ENCODE assay signal across 24 mouse cellular contexts in the genomic region with DNA sequence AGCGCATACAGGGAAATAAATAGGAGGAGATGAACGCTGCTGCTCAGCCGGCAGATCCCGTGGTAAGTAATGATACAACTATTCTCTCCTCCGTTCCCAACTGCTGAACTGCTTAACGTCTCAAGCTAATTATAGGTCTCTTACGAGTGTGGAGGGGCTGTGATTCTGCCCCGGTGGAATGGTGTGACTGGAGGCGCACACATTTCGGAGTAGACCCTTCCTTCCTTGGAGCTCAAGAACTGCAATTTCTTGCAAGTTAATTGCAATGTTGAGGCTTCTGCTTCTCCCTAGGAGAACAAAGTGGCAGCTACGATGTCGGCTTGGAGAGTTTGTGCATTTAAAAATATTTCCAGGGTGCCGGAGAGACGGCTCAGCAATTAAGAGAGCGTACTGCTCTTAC. TPM values are rescaled to one million over a fixed set of nuclear protein-coding genes. Genes with fewer than 3 reads are reported as not detected.
A peak's percentile ranks its signal among the peaks of the same experiment; 100 is the strongest.
DNase-seq lines count a peak whose midpoint lies in the region; ATAC-seq and TF ChIP-seq lines count a peak whose summit lies in the region.
"Had no signal": no experiment of that assay in that cellular context is flagged by ENCODE, and none has a peak within 500 bp of the region (broad histone marks: within the 10 kb centered on the region; RNA-seq: fewer than 3 reads in every experiment).

No protein-coding gene starts in this region.

- no peaks in the 10 kb centered on the region for H3K9me3 ChIP-seq in heart, embryonic 12.5 days (replicated peaks)
- H3K9me3 ChIP-seq in kidney, embryonic 14.5 days (ENCODE audit: control insufficient read depth, low read length): no peaks in the 10 kb centered on the region
- H3K9me3 ChIP-seq: forebrain, embryonic 13.5 days; hindbrain, embryonic 10.5 days; midbrain, embryonic 10.5 days had no signal

- no peak for TF ChIP-seq POLR2A in cortical plate, adult 2 months (IDR thresholded peaks at IDR 0.05; ENCODE audit: extremely low read depth, insufficient read depth, low read length)
- TF ChIP-seq POLR2A in olfactory bulb, adult 2 months (IDR thresholded peaks at IDR 0.05; ENCODE audit: insufficient read depth, low read depth, low read length): no peak

- H3K27ac ChIP-seq in heart, embryonic 12.5 days (ENCODE audit: poor library complexity, severe bottlenecking): no peak overlapping the region
- H3K27ac ChIP-seq in left cerebral cortex, adult 2 months: 0 out of 2 replicates have a peak overlapping the region, but pooled peaks have one; percentile 24
- no peak overlapping the region for H3K27ac ChIP-seq in cortical plate, adult 2 months (ENCODE audit: insufficient read depth, low read length)
- H3K27ac ChIP-seq in olfactory bulb, adult 2 months (ENCODE audit: insufficient read depth, low read depth, low read length): peak overlapping the region; percentile 100
- H3K27ac ChIP-seq in kidney, embryonic 14.5 days (ENCODE audit: low read depth, low read length): no peak overlapping the region
- H3K27ac ChIP-seq: forebrain, embryonic 13.5 days; gastrocnemius, adult 2 months; hindbrain, embryonic 10.5 days; hindbrain, postnatal 0 days; kidney, postnatal 0 days; liver, embryonic 14.5 days; macrophage; midbrain, embryonic 10.5 days had no signal

- intact Hi-C loops in left cerebral cortex, adult 2 months (cut with DNase I): no loop called here
- intact Hi-C loops in left cerebral cortex, postnatal 36 days (cut with DNase I): no loop called here

- H3K36me3 ChIP-seq in heart, embryonic 12.5 days: no peaks in the 10 kb centered on the region
- no peaks in the 10 kb centered on the region for H3K36me3 ChIP-seq in kidney, embryonic 14.5 days (ENCODE audit: control insufficient read depth, insufficient read depth, low read length)
- H3K36me3 ChIP-seq: hindbrain, embryonic 10.5 days; midbrain, embryonic 10.5 days had no signal

- H3K4me2 ChIP-seq in heart, embryonic 12.5 days: peak overlapping the region; percentile 44
- no peak overlapping the region for H3K4me2 ChIP-seq in kidney, embryonic 14.5 days (replicated peaks; ENCODE audit: low read depth, low read length)
- H3K4me2 ChIP-seq: forebrain, embryonic 13.5 days had no signal

- no peak for TF ChIP-seq CTCF in left cerebral cortex, adult 2 months (IDR thresholded peaks at IDR 0.05)
- no peak for TF ChIP-seq CTCF in cortical plate, adult 2 months (IDR thresholded peaks at IDR 0.05; ENCODE audit: extremely low read depth, insufficient read depth, low read length)
- TF ChIP-seq CTCF in olfactory bulb, adult 2 months (IDR thresholded peaks at IDR 0.05; ENCODE audit: insufficient read depth, low read depth, low read length): no peak

- DNase-seq in heart, adult 18-20 months: no peak
- DNase-seq in left cerebral cortex, adult 2 months (ENCODE audit: extremely low spot score in 1 of 2, low spot score in 2 of 2): peak in 1 of 2 experiments; percentile 21
- DNase-seq in left cerebral cortex, postnatal 36 days (ENCODE audit: low spot score in 2 of 2): no peak
- DNase-seq: adrenal gland, postnatal 36 days; cerebellum, adult 2 months; cerebellum, postnatal 36 days; gastrocnemius, adult 2 months; layer of hippocampus, postnatal 36 days; spleen, adult 18-20 months; thymus, adult 18-20 months had no signal

- 0 out of 2 replicates have a peak, but pooled peaks cover 6% of the 10 kb centered on the region for H3K27me3 ChIP-seq in heart, embryonic 12.5 days (replicated peaks)
- 0 out of 2 replicates have a peak, but pooled peaks cover 3% of the 10 kb centered on the region for H3K27me3 ChIP-seq in kidney, embryonic 14.5 days (ENCODE audit: control insufficient read depth, insufficient read depth, low read length)
- H3K27me3 ChIP-seq: forebrain, embryonic 13.5 days had no signal

- no peak for ATAC-seq in heart, embryonic 12.5 days (ENCODE audit: insufficient number of reproducible peaks, low FRiP score)
- ATAC-seq in kidney, embryonic 14.5 days (ENCODE audit: low FRiP score, low TSS enrichment): no peak
- ATAC-seq: forebrain, embryonic 13.5 days; hindbrain, postnatal 0 days; intestine, postnatal 0 days had no signal

- no peak overlapping the region for H3K9ac ChIP-seq in heart, embryonic 12.5 days
- H3K9ac ChIP-seq in kidney, embryonic 14.5 days (ENCODE audit: low read depth, low read length): no peak overlapping the region
- H3K9ac ChIP-seq: forebrain, embryonic 13.5 days; liver, embryonic 14.5 days had no signal

- H3K4me1 ChIP-seq in heart, embryonic 12.5 days (replicated peaks): peaks cover 7% of the 10 kb centered on the region; the same call in 1 of the 2 replicates
- peaks cover 5% of the 10 kb centered on the region; the same call in 1 of the 2 replicates for H3K4me1 ChIP-seq in cortical plate, adult 2 months (ENCODE audit: control insufficient read depth, insufficient read depth, low read length)
- peaks cover 42% of the 10 kb centered on the region for H3K4me1 ChIP-seq in olfactory bulb, adult 2 months (ENCODE audit: control insufficient read depth, insufficient read depth, low read length)
- H3K4me1 ChIP-seq in kidney, embryonic 14.5 days (ENCODE audit: control insufficient read depth, insufficient read depth, low read length): no peaks in the 10 kb centered on the region
- H3K4me1 ChIP-seq: forebrain, embryonic 13.5 days; hindbrain, embryonic 10.5 days; midbrain, embryonic 10.5 days had no signal

- 0 out of 2 replicates have a peak overlapping the region, but pooled peaks have one; percentile 2 for H3K4me3 ChIP-seq in heart, embryonic 12.5 days
- peak overlapping the region; percentile 30; the same call in 1 of the 2 replicates for H3K4me3 ChIP-seq in left cerebral cortex, adult 2 months
- 0 out of 2 replicates have a peak overlapping the region, but pooled peaks have one; percentile 20 for H3K4me3 ChIP-seq in cortical plate, adult 2 months (ENCODE audit: insufficient read depth, low read length)
- 0 out of 2 replicates have a peak overlapping the region, but pooled peaks have one; percentile 14 for H3K4me3 ChIP-seq in olfactory bulb, adult 2 months (ENCODE audit: insufficient read depth, low read depth, low read length)
- H3K4me3 ChIP-seq in kidney, embryonic 14.5 days (ENCODE audit: low read length): no peak overlapping the region
- H3K4me3 ChIP-seq: forebrain, embryonic 13.5 days; gastrocnemius, adult 2 months; hindbrain, embryonic 10.5 days; midbrain, embryonic 10.5 days had no signal

- WGBS in heart, embryonic 12.5 days: 55% methylated on average over 15 of the region's 15 CpGs
- 23% methylated on average over 15 of the region's 15 CpGs for whole genome bisulfite sequencing in olfactory bulb, adult 2 months
- 89% methylated on average over 15 of the region's 15 CpGs for whole genome bisulfite sequencing in kidney, embryonic 14.5 days

RNA-seq across cellular contexts. Expression of gene Car12, which starts 34.9 kb away (rescaled TPM):
- 0.61 and 0.77 TPM in 2 replicates for polyA plus RNA-seq in heart, embryonic 12.5 days (2016; fragmentation: Nextera tagmentation; extraction: Ambion mirVana)
- total RNA-seq in heart, adult 18-20 months (2021): not detected
- 10 to 100 TPM; 17.4 to 19.2 TPM for total RNA-seq in left cerebral cortex, adult 2 months (2021)
- 10 to 100 TPM in 1 of 2 experiments, 1 to 10 TPM in 1; 8.7 to 15.4 TPM for total RNA-seq in left cerebral cortex, postnatal 36 days (2021)
- polyA plus RNA-seq in cortical plate, adult 2 months (2012; rRNA removed): 6.0 and 6.5 TPM in 2 replicates
- not detected in 2 replicates for polyA plus RNA-seq in olfactory bulb, adult 2 months (2012; ENCODE audit: insufficient read depth, insufficient read length, low replicate concordance, missing spikeins)
- 3.2 and 4.2 TPM in 2 replicates for polyA plus RNA-seq in kidney, embryonic 14.5 days (2014; fragmentation: Nextera tagmentation; extraction: Ambion mirVana)
- total RNA-seq: monocyte, adult 5-6 weeks had no signal

RNA-seq across cellular contexts. Expression of gene Aph1b, which starts 46.9 kb away (rescaled TPM):
- 8.8 and 9.0 TPM in 2 replicates for polyA plus RNA-seq in heart, embryonic 12.5 days (2016; fragmentation: Nextera tagmentation; extraction: Ambion mirVana)
- 1 to 10 TPM; 5.7 to 6.2 TPM for total RNA-seq in heart, adult 18-20 months (2021)
- 10 to 100 TPM; 17.0 to 22.3 TPM for total RNA-seq in left cerebral cortex, adult 2 months (2021)
- total RNA-seq in left cerebral cortex, postnatal 36 days (2021): 10 to 100 TPM; 19.5 to 19.6 TPM
- 12.3 and 12.9 TPM in 2 replicates for polyA plus RNA-seq in cortical plate, adult 2 months (2012; rRNA removed)
- polyA plus RNA-seq in olfactory bulb, adult 2 months (2012; ENCODE audit: insufficient read depth, insufficient read length, low replicate concordance, missing spikeins): not detected in 2 replicates
- 6.0 and 13.8 TPM in 2 replicates for polyA plus RNA-seq in kidney, embryonic 14.5 days (2014; fragmentation: Nextera tagmentation; extraction: Ambion mirVana)

RNA-seq across cellular contexts. Expression of gene Gm10647, which starts 48.4 kb away (rescaled TPM):
- 0.24 and 0.61 TPM in 2 replicates for polyA plus RNA-seq in heart, embryonic 12.5 days (2016; fragmentation: Nextera tagmentation; extraction: Ambion mirVana)
- total RNA-seq in heart, adult 18-20 months (2021): not detected
- under 1 TPM; 0.23 to 0.44 TPM for total RNA-seq in left cerebral cortex, adult 2 months (2021)
- total RNA-seq in left cerebral cortex, postnatal 36 days (2021): under 1 TPM; 0.30 to 0.88 TPM
- polyA plus RNA-seq in cortical plate, adult 2 months (2012; rRNA removed): 0.23 and 0.40 TPM in 2 replicates
- not detected in 2 replicates for polyA plus RNA-seq in olfactory bulb, adult 2 months (2012; ENCODE audit: insufficient read depth, insufficient read length, low replicate concordance, missing spikeins)
- polyA plus RNA-seq in kidney, embryonic 14.5 days (2014; fragmentation: Nextera tagmentation; extraction: Ambion mirVana): 0.40 and 0.81 TPM in 2 replicates
- total RNA-seq: gastrocnemius, adult 2 months; monocyte, adult 5-6 weeks had no signal
- polyA plus RNA-seq: C2C12, macrophage had no signal

Comparison
In these comparisons a context has a peak if more than half of its experiments do, and no peak if none do; other contexts are left out.
1. H3K27ac ChIP-seq: peak in left cerebral cortex, adult 2 months (single experiment) and olfactory bulb, adult 2 months (single experiment); none in heart, embryonic 12.5 days (single experiment), cortical plate, adult 2 months (single experiment) and kidney, embryonic 14.5 days (single experiment).